Mouse (Mus musculus) v-Abl transformed pro-B cells (cell line): ENCODE measurements around the gene Zfhx3.

Source experiments
- in situ Hi-C, 2 experiments: fragments of 400-800 bp; cut with MboI; formaldehyde crosslinking; loops; one replicate each; pipeline ENCODE4 v1.15.1; 2025; ENCODE audit not compliant: unreplicated experiment in 2 of 2

The Zfhx3 gene

DNA sequence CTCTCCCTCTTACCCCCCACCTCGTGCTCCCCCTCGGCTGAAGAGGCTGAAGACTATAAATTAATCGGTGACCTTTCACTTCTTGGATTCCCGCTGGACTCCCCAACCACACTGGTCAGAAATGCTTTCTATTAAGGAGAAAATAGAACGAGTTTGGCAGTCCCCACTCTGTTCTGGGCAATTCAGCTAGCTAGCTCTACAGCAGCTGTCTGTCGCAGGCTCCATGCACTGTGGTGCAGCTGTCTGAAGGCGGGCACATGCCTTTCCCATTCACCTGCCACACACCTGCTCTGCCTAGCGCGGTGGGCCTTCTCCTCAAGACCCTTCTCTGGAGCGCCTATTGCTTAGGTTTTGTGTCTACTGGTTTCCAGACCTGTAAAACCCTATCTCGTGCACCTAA is 1000.7 kb downstream of the Zfhx3 start:
- in situ Hi-C loops = no loop called here

DNA sequence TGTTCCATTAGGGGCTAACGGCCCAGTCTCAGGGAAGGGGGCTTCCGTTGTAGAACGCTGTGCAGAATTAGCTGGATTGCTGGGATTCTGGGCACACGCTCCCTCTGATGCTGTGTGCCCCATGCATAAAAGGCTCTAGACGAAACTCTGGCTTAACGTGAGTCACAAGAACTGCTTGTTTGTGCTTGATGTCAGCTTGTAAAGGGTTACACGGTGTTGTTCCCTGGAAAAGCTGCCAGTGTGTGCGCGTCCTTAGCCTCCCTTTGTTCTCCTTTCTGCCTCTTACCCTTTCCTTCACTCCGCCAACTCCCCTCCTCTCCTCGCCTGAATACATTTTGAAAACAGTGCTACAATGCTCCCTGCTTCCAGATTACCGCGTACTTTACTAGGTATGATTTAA is 1001.9 kb downstream of the Zfhx3 start:
- in situ Hi-C loops = no loop called here

DNA sequence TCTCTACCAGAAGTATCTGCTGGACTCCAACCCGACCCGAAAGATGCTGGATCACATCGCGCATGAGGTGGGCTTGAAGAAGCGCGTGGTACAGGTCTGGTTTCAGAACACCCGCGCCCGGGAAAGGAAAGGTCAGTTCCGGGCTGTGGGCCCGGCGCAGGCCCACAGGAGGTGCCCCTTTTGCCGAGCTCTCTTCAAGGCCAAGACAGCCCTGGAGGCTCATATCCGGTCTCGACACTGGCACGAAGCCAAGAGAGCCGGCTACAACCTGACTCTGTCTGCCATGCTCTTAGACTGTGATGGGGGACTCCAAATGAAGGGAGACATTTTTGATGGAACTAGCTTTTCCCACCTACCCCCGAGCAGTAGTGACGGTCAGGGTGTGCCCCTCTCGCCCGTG is 1007.9 kb downstream of the Zfhx3 start:
- in situ Hi-C loops = no loop called here

DNA sequence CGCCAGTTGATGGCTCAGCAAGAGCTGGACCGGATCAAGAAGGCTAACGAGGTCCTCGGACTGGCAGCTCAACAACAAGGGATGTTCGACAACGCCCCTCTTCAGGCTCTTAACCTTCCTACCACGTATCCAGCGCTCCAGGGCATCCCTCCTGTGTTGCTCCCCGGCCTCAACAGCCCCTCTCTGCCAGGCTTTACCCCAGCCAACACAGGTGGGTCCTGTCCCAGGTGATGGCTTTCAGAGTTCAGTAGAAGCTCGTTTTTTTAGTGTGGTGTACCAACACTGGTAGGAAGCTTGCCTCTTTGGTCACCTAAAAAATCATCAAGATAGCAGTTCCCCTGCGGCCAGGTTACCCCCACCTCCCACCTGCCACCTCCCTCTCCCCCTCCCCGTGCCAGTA is 1009.1 kb downstream of the Zfhx3 start:
- in situ Hi-C loops = no loop called here

DNA sequence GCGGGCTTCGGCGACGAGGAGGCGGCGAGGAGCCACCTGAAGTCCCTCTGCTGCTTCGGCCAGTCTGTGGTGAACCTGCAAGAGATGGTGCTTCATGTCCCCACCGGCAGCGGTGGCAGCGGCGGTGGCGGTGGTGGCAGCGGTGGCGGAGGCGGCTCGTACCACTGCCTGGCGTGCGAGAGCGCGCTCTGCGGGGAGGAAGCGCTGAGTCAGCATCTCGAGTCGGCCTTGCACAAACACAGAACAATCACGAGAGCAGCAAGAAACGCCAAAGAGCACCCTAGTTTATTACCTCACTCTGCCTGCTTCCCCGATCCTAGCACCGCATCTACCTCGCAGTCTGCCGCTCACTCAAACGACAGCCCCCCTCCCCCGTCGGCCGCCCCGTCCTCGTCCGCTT is 1014.0 kb downstream of the Zfhx3 start:
- in situ Hi-C loops = no loop called here

DNA sequence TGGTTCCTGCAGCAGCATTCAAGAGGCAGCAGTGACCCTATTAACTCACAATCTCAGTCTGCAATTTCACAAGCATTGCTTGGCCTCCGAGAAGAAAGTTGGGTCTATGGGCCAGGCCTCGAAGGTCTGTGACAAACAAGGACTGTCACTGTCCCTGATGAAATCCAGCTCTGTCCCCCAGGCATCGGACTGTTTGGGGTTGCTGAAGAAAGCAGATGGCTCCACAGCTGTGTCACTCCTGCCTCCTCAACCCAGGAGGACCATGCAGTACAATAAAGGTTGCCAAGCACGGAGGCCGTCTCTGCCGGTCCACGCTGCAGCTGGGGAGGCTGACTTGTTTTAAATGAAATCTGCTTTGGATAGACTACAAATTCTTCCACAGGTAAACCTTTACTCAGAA is 1020.1 kb downstream of the Zfhx3 start:
- in situ Hi-C loops = no loop called here

DNA sequence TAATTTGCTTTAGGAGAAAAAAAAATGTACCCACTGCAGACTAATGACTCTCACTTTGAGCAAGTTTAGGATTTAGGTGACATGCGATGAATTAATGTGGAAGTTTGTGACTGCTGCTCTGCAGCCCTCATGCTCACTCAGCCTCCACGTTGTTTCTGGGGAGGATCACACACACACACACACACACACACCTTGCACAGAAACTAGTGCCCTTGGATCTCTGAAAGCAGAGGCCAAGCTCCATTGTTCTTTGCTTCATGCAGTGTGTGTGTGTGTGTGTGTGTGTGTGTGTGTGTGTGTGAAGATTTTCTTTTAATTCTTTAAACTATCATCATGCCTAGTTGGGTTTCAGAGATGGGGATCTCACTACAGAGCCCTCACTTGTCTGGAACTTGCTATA is 1020.7 kb downstream of the Zfhx3 start:
- in situ Hi-C loops = no loop called here

DNA sequence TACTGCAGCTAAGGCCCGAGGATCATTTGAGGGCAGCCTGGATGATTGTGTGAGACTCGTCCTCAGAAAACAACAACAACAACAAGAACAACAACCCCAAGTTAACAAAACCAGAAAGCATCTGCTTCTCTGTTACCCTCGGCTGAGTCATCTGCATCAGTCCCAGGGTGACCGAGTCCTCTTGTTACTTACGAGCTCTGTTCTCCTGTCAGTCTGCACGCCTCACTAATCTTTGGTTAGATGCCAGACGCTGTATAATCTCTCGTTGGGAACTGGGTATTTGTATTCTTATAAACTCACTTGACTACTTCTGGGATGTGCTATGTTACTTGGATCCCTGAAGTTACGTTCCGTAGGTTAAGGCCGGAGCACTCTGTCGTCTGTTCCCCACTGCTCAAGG is 1023.6 kb downstream of the Zfhx3 start:
- in situ Hi-C loops = no loop called here

DNA sequence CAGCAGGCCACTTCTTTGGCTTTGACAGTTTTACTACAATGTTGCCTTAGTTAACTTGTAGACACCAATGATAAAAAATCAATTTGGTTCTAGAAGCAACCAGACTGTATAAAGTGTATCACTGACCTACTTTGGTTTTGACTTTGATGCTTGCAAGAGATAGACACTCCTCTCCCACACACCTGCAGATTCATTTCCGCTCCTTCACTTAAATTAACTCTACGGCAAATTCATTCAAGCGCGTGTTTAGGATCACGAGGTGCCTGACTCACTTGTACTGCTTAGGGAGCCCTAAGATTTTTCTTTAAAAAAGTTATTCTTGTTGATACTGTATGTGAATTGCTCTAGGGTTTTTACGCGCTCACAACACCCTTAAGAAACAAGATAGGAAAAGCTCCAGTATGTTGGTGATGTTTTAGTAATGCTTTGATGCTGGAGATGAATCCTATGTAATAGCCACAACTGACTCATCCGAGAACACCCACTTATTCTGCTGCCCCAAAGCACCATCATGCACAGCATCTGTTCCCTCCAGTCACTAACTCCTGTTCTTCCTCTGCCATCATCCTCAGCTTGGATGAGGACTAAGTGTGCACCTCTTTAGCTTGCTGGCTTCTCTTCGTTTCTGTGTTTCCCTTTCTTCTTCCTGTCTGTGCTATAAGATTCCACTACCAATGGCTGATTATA is 1031.3 kb downstream of the Zfhx3 start:
- in situ Hi-C loops = no loop called here

DNA sequence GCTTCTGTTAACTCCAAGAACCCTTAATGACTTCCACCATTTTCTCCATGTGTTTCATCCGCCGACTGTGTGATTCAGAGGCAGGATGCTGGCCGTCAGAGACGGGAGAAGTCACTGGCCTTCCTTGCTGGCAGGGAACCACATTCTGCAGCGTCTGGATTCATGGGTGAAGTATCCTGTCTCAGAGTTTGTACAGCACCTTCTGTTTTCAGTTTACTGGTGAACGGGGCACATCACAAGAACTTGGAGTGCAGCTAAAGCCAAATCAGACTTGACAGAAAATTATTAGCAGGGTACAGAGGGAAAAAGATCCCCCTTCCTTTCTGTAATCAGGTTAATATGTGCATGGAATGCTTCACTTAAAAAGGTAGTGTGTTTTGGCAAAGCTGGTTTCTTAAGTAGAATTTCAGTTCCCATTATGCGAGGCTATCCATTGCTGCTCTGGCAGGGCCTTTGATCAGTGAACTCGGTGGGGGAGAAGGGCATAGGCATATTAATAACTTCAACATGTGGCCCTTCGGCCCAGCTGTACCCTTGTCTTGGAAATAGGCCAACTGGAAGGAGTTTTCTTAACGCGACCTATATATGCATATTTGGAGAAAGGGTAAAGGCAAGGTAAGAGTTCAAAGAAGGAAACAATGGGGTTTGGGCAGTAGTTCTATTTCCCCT is 1035.4 kb downstream of the Zfhx3 start:
- in situ Hi-C loops = no loop called here

DNA sequence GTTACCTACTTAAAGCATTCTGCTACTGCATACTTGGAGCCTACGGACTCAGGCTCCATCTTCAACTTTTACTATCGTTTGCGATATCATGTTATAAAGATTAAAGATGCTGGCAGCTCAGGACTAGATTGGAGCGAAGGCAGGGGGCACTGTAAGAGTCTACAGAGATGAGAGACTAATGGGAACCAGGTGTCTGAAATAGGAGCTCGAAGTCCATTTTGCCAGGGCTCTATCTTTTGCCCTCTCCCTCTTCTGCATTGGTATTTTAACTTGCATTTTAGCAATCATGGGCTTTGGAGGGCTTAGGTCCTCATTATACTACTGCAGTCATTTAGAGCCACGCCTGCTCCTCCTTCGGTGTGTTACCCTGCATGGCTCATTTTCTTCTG is 1035.9 kb downstream of the Zfhx3 start:
- in situ Hi-C loops = no loop called here

DNA sequence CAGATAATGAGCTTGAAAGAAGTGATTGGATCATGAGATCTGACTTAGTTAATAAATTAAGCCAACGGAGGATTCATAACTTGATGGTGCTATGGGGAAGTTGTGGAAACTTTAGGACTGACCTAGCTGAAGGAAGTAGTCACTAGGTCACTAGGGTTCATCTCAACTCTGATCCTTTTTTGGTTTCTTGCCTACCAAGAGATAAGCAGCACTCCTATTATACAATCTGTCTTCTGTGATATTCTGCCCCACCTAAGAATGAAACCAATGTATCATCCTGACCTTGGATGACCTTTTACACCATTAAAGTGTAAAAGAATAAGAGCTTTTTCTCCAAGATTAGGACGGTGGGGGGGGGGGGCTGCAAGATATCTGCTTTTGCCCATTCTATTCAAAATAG is 1042.5 kb downstream of the Zfhx3 start:
- in situ Hi-C loops = no loop called here

DNA sequence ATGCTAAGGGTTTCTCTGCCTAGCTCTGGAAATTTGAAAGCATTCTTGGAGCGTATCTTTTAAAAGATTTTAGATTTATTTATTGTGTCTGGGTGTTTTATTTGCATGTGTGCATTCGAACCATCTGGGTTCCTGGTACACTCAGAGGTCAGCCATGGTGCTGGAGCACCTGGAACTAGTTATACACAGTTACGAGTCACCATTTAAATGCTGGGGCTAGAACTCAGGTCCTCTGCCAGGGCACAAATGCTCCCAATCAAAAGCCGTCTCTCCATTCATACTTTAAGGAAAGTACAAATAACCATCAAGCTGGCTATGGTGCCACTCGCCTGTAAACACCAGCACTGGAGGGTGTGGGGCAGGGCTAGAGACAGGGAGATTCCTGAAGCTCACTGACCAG is 1047.4 kb downstream of the Zfhx3 start:
- in situ Hi-C loops = no loop called here

DNA sequence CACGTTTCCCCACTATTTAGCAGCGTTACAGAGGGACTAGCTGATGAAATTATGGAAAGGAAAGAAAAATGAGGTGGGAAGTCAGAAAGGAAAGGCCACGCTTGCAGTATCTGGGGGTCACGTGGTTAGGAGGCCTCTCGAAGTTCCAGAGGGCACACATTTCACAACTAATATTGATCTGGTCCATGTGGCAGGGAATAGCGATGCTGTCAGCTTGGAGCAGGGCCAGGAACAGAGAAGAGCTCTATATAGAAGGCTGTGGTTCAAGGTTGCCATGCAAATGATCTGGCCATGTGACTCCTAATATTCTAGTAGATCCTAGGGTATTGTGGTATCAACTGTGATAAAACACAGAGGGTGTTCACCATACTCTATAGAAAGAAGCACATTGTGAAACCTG is 1048.1 kb downstream of the Zfhx3 start:
- in situ Hi-C loops = no loop called here

DNA sequence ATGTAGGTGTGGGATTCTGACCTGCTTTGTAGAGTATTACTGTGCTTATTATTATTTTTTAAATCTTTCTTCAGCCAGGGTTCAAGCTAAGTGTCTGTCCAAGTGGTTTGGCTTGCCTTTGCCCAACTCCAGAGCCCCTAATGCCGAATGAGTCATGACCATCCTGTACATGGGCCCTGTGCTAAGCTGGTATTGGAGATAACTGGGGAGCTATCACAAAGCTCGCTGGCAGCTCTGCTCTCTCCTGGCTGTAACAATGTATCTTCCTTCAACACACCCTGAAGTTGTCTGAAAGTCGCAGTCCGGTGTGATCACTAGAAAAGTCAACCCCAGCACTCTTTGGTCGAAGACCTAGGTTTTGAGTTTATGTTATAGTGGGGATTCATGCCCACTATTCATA is 1049.0 kb downstream of the Zfhx3 start:
- in situ Hi-C loops = no loop called here

DNA sequence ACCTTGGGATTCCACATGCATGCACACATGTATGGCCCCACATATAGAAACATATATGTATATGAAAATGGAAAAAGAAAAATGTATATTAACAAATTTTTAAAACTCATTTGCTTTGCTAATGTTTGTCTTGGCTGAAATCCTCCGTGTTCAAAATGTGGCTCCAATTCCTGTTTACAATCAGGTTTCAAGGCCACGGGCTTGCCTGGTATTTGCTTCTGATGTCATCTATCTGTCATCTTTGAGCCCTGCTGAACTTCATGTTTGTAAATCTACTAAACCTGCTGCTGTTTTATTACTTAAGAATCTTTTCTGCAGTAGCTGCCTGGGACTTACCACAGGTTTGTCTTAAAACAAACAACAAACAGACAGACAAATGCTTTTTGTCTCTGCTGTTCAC is 1051.3 kb downstream of the Zfhx3 start:
- in situ Hi-C loops = no loop called here

DNA sequence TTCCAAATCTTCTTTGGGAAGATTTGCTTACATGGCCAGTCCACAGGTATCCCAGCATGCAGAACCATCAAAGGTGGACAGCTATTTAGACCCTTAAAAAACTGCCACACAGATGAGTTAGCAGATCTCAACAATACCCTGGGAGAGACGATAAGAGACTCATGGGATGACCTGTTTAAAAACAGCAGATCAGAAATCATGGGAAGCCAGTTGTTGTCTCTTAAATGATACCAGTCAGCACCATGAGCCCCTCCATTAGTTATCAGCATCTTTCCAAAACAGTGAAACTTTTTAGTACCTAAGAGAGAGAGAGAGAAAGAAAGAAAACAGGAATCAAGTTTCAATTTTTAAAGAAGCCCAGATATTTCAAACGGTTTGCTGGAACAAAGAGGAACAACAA is 1051.7 kb downstream of the Zfhx3 start:
- in situ Hi-C loops = no loop called here

DNA sequence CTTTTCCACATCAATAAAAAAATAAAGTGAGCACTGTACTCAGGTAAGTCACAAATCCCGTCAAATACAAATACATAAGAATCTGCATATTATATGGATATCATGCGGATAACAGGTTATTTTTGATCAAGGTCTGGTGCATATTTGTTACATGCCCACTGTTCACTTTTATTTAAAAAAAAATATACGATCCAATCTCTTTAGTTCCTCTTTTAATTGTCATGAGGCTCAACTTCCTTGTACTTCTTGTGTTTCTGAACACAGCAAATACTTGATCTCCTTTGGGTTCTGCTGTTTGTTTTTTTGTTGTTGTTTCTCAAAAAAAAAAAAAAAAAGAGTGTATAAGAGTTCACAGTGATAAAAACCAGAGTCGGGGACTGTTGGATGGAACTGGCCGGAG is 1052.4 kb downstream of the Zfhx3 start:
- in situ Hi-C loops = no loop called here

DNA sequence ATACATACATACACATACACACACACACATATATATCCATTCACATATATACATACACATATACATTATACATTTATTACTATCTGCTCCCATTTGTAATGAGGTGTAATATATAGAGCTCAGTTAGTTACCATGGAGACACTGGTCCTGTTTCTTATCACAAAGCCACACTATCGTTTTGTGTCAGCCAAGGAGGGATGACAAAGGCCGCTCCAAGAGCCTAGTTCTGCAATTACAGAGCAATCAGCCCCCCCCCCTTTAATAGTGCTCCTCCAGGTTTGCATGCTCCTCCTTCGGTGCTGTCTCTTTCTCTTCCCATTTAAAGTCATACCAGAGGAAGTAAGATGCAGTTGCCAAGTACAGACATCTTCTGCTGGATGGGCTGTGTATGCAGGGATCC is 1054.9 kb downstream of the Zfhx3 start:
- in situ Hi-C loops = no loop called here

DNA sequence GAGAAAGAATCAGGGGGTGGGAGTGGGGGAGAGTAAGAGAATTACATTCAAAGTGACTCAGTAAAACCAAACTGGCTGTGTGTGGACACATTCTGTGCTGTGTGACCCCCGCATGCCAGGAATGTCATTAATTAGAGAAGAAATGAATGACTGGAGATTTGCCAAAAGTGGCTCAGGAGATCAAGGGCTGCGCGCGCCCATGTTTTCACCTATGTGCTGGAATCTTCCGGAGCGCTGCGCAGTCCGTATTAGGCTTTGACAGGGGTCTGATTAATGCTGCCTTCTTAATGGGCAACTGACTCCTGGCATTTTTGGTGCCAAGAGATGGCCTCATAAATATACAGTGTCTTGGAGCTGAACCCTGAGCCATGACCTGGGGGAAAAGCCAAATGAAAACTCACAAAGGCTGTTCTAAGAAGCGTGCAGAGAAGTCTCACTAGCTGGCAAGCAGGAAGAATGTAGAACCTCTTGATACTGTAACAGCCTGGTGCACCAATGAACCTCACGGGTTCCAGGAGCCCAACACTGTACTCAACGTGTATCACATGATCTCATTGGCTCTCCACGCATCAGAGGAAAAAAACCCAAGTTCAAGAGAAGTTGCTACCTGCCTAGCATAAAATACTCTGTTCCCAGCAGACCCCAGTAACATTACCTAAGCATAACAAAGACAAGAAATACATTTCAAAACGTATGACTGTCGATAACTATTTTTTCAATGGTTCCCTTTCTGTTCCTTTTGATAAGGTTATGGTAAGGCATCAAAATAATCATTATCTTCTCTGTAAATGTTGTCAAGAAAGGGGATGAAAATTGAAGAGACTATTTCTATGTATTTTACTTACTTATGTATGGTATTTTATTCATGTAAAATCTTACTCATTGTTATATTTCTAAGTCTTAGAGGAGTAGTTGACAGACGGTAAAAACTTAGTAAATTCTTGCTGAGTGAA is 1057.1 kb downstream of the Zfhx3 start:
- in situ Hi-C loops = no loop called here

DNA sequence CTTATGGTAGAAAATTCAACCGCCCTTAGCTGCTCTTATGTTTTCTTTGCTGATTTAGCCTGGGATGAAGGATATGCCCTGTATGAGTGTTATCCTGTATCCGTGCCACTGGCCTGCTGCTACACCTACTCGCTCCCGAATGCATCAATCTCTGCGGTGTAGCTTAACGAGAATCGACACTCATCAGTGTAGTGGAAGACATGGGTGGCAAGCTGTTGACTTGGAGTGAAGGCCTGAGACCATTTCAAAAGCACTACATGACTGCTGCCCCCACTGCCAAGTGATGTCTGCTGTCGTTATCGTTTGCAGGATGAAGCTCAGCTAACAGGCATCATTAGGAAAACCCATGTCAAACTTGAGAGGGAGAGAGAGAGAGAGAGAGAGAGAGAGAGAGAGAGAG is 1058.6 kb downstream of the Zfhx3 start:
- in situ Hi-C loops = no loop called here

DNA sequence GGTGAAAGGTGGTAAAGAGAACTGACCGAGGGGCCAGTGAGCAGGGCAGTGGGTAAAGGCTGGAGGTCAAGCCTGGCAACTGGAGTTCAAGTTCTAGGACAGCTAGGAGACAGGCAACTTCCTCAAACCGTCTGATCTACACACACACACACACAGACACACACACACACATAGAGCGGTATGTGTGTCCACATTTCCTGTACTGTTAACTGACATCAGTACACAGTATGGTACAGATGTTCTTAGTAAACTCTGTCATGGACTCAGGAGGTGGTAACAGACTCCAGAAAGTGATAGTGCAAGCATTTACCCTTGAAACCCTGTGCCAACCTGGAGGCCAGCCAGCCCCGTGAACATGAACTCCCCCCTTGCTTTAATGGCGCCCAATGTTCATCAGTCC is 1059.5 kb downstream of the Zfhx3 start:
- in situ Hi-C loops = no loop called here
